Mouse (Mus musculus) intestine, embryonic 14.5 days (tissue): ENCODE measurements at regions not wholly inside any gene's neighbourhood (a gene's known extent, or its start where the extent isn't known, plus 50 kb on each side); places are given as distances from the start of the nearest gene placed in this dataset.
"Not testable (repeated sequence)": the region's sequence is repeated elsewhere in the genome, so short reads cannot be mapped to it uniquely, and the experiment has no call there.

Experiments used
- ATAC-seq: fragments of 200-750 bp; cut with Nextera tagmentation; replicated peaks from 2 replicates; pipeline ENCODE4 v1.8.0; 2017; ENCODE audit warnings: low read depth, moderate number of reproducible peaks, moderate TSS enrichment, moderate library complexity; ENCODE audit not compliant: low FRiP score, low TSS enrichment
- DNase-seq: peaks from one replicate; pipeline ENCODE4 v3.0.0-alpha.2; 2018; ENCODE audit warnings: low spot score
- H3K27ac ChIP-seq: fragments of 300-500 bp; sonication (generic); 2 replicates; pipeline ENCODE4 v1.5.1; 2014; ENCODE audit warnings: low read depth, mild to moderate bottlenecking, control low read depth
- H3K27me3 ChIP-seq: fragments of 300-500 bp; sonication (generic); replicated peaks from 2 replicates; pipeline ENCODE4 v1.6.1; 2014; ENCODE audit warnings: low read length, control low read depth; ENCODE audit not compliant: control insufficient read depth, insufficient read depth
- H3K36me3 ChIP-seq: fragments of 300-500 bp; sonication (generic); 2 replicates; pipeline ENCODE4 v1.6.1; 2014; ENCODE audit warnings: low read length, control low read depth; ENCODE audit not compliant: control insufficient read depth, insufficient read depth
- H3K4me1 ChIP-seq: fragments of 300-500 bp; sonication (generic); replicated peaks from 2 replicates; pipeline ENCODE4 v1.6.1; 2014; ENCODE audit warnings: low read length, control low read depth, mixed read lengths; ENCODE audit not compliant: control insufficient read depth, insufficient read depth
- H3K4me2 ChIP-seq: fragments of 300-500 bp; sonication (generic); 2 replicates; pipeline ENCODE4 v1.6.1; 2014; ENCODE audit warnings: low read length
- H3K4me3 ChIP-seq: fragments of 300-500 bp; sonication (generic); 2 replicates; pipeline ENCODE4 v1.5.1; 2014; ENCODE audit warnings: low read depth, low read length, control low read depth, mixed read lengths
- H3K9ac ChIP-seq: fragments of 300-500 bp; sonication (generic); 2 replicates; pipeline ENCODE4 v1.6.1; 2014; ENCODE audit warnings: mild to moderate bottlenecking, low read length
- H3K9me3 ChIP-seq: fragments of 300-500 bp; sonication (generic); 2 replicates; pipeline ENCODE4 v1.6.1; 2016; ENCODE audit warnings: low read length, control low read depth; ENCODE audit not compliant: control insufficient read depth
- WGBS: fragments of 180-500 bp; shearing (Covaris S2); extraction: QIAGEN DNeasy Blood & Tissue Kit; methylation state at CpG from one replicate; pipeline ENCODE4 v1.1.7; 2014; 5-methylcytosine and 5-hydroxymethylcytosine counted together

DNA sequence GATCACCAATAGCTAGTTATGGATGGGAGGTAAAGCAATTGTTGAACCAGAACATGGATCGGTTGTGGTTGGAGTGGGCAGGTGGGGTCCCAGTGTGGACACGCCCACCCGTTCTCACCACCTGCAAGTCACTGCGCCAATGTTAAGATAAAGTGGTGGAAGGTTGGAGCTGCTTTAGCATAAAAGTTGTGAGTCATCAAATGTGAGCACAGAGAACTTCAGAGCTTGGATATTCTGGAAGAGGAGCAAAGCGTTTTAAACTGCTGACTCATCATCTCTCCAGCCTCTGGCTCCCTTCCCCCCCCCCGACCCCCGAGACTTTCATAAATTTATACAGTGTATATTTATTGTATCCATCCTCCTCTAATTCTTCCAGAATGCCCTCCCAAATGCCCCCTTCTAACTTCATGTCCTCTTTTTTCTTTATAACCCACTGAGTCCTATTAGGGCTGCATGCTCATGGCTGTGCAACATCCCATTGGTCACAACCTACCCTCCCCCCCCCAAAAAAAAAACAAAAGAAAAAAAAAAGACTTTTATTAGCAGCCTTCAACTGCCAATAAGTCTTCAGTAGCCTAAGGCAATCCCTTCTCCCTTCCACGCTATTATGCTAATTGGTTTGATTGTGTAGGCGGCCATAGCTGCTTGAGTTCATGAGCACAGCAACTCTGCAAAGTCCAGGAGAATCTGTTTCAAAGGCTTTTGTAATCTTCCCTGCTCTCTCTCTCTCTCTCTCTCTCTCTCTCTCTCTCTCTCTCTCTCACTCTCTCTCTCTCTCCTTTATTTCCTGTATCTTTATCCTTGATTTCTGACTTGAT lies 112.8 kb upstream of the Ppp6c start:
- no peak for ATAC-seq
- no peaks in the 10 kb centered on the region for H3K36me3 ChIP-seq
- H3K9ac ChIP-seq, result no peak overlapping the region
- H3K4me3 ChIP-seq, result no peak overlapping the region
- no peak overlapping the region for H3K4me2 ChIP-seq
- no peaks in the 10 kb centered on the region for H3K4me1 ChIP-seq
- H3K27me3 ChIP-seq, result no peaks in the 10 kb centered on the region
- H3K9me3 ChIP-seq, result no peaks in the 10 kb centered on the region
- no peak for DNase-seq
- 88% methylated on average over 9 of the region's 9 CpGs for WGBS
- no peak overlapping the region for H3K27ac ChIP-seq

DNA sequence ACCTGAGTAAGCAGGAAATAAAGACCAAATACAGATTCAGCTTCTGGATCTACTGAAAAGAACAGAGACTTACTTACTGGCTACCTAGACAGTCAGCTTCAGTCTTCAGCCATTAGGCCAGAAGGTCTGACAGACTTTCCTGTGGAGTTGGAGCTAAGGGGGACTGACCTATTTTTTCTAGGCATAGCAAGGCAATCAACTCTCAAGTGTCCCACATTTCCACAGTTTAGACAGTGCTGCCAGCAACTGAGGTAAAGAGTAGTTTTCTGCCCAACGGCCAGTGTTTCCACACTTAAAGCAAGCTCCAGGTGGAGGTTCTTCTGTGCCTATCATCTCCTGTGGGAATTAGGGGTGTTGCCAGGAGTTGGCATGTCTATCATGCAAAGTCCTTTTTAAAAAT lies 111.3 kb upstream of the Ppp6c start:
- Histone ChIP-seq H3K9ac (no peak overlapping the region), H3K4me2 (no peak overlapping the region), H3K27ac (no peak overlapping the region), H3K4me1 (no peaks in the 10 kb centered on the region), H3K36me3 (no peaks in the 10 kb centered on the region), H3K4me3 (no peak overlapping the region), H3K9me3 (no peaks in the 10 kb centered on the region), H3K27me3 (no peaks in the 10 kb centered on the region)
- no peak for ATAC-seq
- 76% methylated on average over 1 of the region's 1 CpGs for WGBS
- DNase-seq, result no peak

DNA sequence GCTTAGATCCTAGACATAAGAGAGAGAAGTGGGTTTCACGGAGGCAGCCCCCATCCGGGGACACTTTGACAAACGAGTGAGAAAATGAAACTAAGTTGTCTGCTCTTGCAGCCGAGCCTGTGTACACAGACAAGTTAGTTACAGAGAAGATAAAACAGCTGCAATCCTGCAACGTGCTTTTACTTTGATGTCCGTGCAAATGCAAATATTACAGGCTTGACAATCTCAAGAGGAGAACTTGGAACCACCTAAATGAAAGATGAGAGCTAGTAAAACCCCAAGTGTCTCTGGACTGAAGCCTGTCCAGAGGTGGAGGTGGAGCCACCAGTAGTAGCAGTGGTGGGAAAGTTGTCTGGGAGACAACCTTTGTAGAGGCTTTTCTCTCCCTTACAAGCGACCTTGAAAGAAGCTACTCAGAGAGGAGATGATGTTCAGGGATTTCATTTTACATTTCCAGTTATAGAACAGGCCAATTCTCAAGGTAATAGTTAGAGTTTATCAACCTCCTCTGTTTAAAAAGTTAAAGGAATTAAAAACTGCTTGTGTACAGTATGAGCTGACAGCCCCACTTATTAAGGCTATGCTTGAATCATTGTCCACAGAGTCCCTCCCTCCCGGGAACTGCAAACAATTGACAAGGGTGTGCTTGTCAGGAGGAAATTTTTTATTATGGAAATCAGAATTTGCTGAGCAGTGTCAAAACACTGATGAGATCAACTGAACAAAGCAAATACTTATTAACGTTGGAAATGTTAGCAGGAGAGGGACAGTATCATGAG lies 99.7 kb upstream of the Ppp6c start:
- 0 out of 2 replicates have a peak, but pooled peaks have one; percentile 58 for ATAC-seq
- Histone ChIP-seq H3K36me3 (no peaks in the 10 kb centered on the region), H3K27ac (0 out of 2 replicates have a peak overlapping the region, but pooled peaks have one; percentile 18), H3K4me1 (no peaks in the 10 kb centered on the region; the same call in 1 of the 2 replicates), H3K9me3 (no peaks in the 10 kb centered on the region), H3K4me3 (peak overlapping the region; percentile 15), H3K27me3 (no peaks in the 10 kb centered on the region), H3K9ac (no peak overlapping the region), H3K4me2 (peak overlapping the region; percentile 46)
- 17% methylated on average over 9 of the region's 9 CpGs for WGBS
- peak; percentile 53 for DNase-seq

GRCm38 (mm10) chr2:39325122-39325521 lies 98.9 kb upstream of the Ppp6c start:
- not testable (repeated sequence) for ATAC-seq, H3K9ac ChIP-seq, DNase-seq, H3K4me1 ChIP-seq, H3K9me3 ChIP-seq, H3K27me3 ChIP-seq, H3K36me3 ChIP-seq
- whole genome bisulfite sequencing, result 67% methylated on average over 3 of the region's 3 CpGs
- Histone ChIP-seq H3K27ac (0 out of 2 replicates have a peak overlapping the region, but pooled peaks have one; percentile 18), H3K4me3 (0 out of 2 replicates have a peak overlapping the region, but pooled peaks have one; percentile 15), H3K4me2 (peak overlapping the region; percentile 46; the same call in 1 of the 2 replicates)

DNA sequence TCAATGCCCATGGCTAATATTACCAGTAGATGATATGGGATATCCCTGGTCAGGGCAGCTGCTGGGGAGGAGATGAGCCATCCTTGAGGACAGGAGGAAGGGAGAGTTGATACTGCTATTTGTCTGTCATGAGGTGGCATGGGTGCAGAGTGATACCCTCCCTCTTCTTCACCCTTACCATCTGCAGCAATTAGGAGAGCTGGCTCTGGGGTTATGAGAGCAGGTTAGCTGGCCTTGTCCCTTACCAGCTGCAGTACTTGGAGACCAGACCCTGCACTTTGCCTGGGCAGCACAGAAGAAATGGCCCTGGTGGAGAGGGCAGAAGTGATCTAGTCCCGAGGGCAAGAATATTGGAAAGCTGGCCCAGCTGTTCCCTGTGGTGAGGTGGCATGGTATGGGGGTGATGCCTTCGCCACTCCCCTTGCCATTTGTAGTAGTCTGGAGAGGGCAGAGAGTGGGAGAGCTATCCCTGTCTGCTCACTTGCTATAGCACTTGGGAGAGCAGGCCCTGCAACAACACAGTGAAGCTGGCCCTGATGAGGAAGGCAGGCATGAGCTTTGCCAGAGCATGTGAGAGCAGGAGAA lies 73.6 kb upstream of the Ppp6c start:
- no peak overlapping the region for H3K4me3 ChIP-seq
- no peak overlapping the region for H3K4me2 ChIP-seq
- no peak; the same call in 1 of the 2 replicates for ATAC-seq
- no peak for DNase-seq
- no peak overlapping the region for H3K27ac ChIP-seq
- no peaks in the 10 kb centered on the region for H3K4me1 ChIP-seq
- H3K27me3 ChIP-seq, result no peaks in the 10 kb centered on the region
- WGBS, result 91% methylated on average over 2 of the region's 2 CpGs
- no peaks in the 10 kb centered on the region for H3K36me3 ChIP-seq
- no peak overlapping the region for H3K9ac ChIP-seq
- H3K9me3 ChIP-seq, result no peaks in the 10 kb centered on the region

DNA sequence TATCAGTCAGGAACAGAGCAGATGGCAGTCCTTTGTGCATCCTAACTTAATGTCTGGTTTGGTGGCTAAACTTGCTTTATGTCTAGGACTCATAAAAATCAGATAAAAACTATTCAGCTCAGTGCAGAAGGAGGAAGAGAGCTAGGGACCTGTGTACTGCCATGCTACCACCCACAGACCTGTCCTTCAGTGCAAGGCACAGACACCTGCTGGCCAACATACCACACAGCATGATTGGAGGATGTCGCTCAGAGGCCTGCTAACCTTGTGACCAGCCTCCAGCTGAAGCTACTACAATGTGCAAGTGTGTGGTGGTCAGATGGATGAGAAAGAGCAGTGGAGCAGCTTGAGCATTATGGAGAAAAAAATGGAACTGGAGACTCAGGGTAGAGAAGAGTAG lies 73.0 kb upstream of the Ppp6c start:
- no peak for ATAC-seq
- Histone ChIP-seq H3K9me3 (no peaks in the 10 kb centered on the region), H3K27ac (no peak overlapping the region), H3K36me3 (no peaks in the 10 kb centered on the region), H3K4me1 (no peaks in the 10 kb centered on the region), H3K9ac (no peak overlapping the region), H3K4me2 (no peak overlapping the region), H3K27me3 (no peaks in the 10 kb centered on the region), H3K4me3 (no peak overlapping the region)
- DNase-seq, result no peak
- WGBS, result 61% methylated on average over 1 of the region's 1 CpGs

GRCm38 (mm10) chr2:39295435-39295834 lies 69.2 kb upstream of the Ppp6c start:
- WGBS, result 90% methylated on average over 1 of the region's 1 CpGs
- DNase-seq, result no peak
- Histone ChIP-seq H3K4me3 (no peak overlapping the region), H3K27me3 (no peaks in the 10 kb centered on the region), H3K4me1 (no peaks in the 10 kb centered on the region), H3K4me2 (no peak overlapping the region), H3K9ac (no peak overlapping the region), H3K27ac (no peak overlapping the region), H3K9me3 (no peaks in the 10 kb centered on the region), H3K36me3 (no peaks in the 10 kb centered on the region)
- no peak for ATAC-seq

GRCm38 (mm10) chr2:39278218-39278617 lies 52.0 kb upstream of the Ppp6c start:
- no peak for DNase-seq
- WGBS, result 55% methylated on average over 1 of the region's 1 CpGs
- H3K9ac ChIP-seq, result no peak overlapping the region

More at GRCm38 (mm10) chr2:39278218-39278617, 52.0 kb upstream of the Ppp6c start:
- Histone ChIP-seq H3K9me3 (no peaks in the 10 kb centered on the region), H3K27me3 (no peaks in the 10 kb centered on the region), H3K4me2 (no peak overlapping the region), H3K36me3 (no peaks in the 10 kb centered on the region), H3K4me1 (no peaks in the 10 kb centered on the region), H3K4me3 (no peak overlapping the region), H3K27ac (no peak overlapping the region)
- no peak for ATAC-seq
